Mouse (Mus musculus): ENCODE data around the gene Mtmr11. TPM values are rescaled to one million over a fixed set of nuclear protein-coding genes. Genes with fewer than 3 reads are reported as not detected.
"Not testable (repeated sequence)": the region's sequence is repeated elsewhere in the genome, so short reads cannot be mapped to it uniquely, and the experiment has no call there.

The Mtmr11 gene
- total and polyA plus RNA-seq, 2 experiments from 2014 or later, result 11.4 to 11.7 TPM

DNA sequence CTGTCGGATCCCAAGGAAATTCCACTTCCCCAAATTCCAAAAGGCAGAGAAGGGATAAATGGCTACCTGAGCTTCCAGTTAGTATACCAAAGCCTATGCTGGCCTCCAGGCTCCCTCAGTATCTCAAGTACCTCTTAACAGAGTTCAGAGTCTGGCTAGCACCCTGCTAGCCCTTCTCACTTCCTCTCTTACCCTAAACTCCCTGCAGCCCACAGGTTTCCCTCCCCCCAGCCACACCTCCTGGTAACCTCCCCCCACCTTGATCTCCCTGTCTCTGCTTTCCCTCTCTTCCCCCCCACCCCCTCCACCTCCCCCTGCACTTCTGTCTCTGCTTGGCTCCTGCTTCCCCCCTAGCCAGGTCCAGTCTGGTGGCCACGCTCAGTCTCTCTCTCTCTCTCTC, 37.9 kb downstream of the Mtmr11 start:
- ATAC-seq (no peak), DNase-seq (ENCODE audit: low spot score) (no peak)
- H3K36me3 ChIP-seq (ENCODE audit: insufficient read depth, low read length), result no peaks in the 10 kb centered on the region; the same call in 1 of the 2 replicates
- H3K4me3 ChIP-seq (ENCODE audit: low read length), result no peak overlapping the region
- no peak overlapping the region for H3K9ac ChIP-seq (replicated peaks; ENCODE audit: low read length)
- no peaks in the 10 kb centered on the region for H3K9me3 ChIP-seq (ENCODE audit: low read length)
- H3K27ac ChIP-seq, result no peak overlapping the region
- 66% methylated on average over 2 of the region's 2 CpGs for WGBS
- 0 out of 2 replicates have a peak, but pooled peaks cover 8% of the 10 kb centered on the region for H3K4me1 ChIP-seq (ENCODE audit: insufficient read depth, low read length)
- H3K4me2 ChIP-seq (ENCODE audit: low read depth, low read length), result no peak overlapping the region
- TF ChIP-seq CTCF (IDR thresholded peaks at IDR 0.05; ENCODE audit: low read depth), result no peak
- H3K27me3 ChIP-seq (ENCODE audit: insufficient read depth, low read length), result no peaks in the 10 kb centered on the region

- Histone ChIP-seq H3K9ac (replicated peaks; ENCODE audit: low read length) (no peak overlapping the region), H3K27me3 (ENCODE audit: insufficient read depth, low read length) (no peaks in the 10 kb centered on the region), H3K9me3 (ENCODE audit: low read length) (no peaks in the 10 kb centered on the region), H3K4me3 (ENCODE audit: low read length) (no peak overlapping the region), H3K36me3 (ENCODE audit: insufficient read depth, low read length) (no peaks in the 10 kb centered on the region), H3K27ac (no peak overlapping the region), H3K4me1 (ENCODE audit: insufficient read depth, low read length) (no peaks in the 10 kb centered on the region), H3K4me2 (ENCODE audit: low read depth, low read length) (no peak overlapping the region)
- 80% methylated on average over 3 of the region's 3 CpGs for WGBS
- DNase-seq (ENCODE audit: low spot score), result peak; percentile 32
- no peak for ATAC-seq
- peak; percentile 46 for TF ChIP-seq CTCF (IDR thresholded peaks at IDR 0.05; ENCODE audit: low read depth)
These were observed 46.0 kb downstream of the Mtmr11 start for GRCm38 (mm10) chr3:96207819-96208218.

DNA sequence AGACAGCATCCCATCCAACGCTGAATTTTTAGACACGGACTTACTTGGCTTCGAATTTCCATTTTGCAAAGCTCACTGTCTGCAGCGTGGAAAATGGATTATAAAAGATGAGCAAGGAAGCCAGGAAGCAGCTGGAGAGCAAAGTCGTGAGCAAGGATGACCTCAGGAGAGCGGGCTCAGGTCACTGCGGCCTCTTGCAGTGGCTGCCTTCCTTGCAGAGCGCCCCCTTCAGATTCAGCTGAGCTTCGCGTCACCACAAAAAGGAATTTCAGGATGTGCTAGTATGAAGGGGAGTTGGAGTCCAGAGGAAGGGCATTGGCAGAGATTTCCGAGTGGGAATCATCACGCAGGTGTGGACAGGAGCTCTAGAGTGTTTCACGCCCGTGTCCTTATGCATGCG, 47.4 kb downstream of the Mtmr11 start:
- Histone ChIP-seq H3K9me3 (ENCODE audit: low read length) (no peaks in the 10 kb centered on the region), H3K4me2 (ENCODE audit: low read depth, low read length) (no peak overlapping the region), H3K4me3 (ENCODE audit: low read length) (no peak overlapping the region), H3K27ac (no peak overlapping the region), H3K4me1 (ENCODE audit: insufficient read depth, low read length) (no peaks in the 10 kb centered on the region), H3K36me3 (ENCODE audit: insufficient read depth, low read length) (no peaks in the 10 kb centered on the region), H3K9ac (replicated peaks; ENCODE audit: low read length) (no peak overlapping the region), H3K27me3 (ENCODE audit: insufficient read depth, low read length) (no peaks in the 10 kb centered on the region)
- ATAC-seq (no peak), DNase-seq (ENCODE audit: low spot score) (peak; percentile 25)
- 22% methylated on average over 15 of the region's 15 CpGs for WGBS
- peak; percentile 52 for TF ChIP-seq CTCF (IDR thresholded peaks at IDR 0.05; ENCODE audit: low read depth)

- peak overlapping the region; percentile 69 for H3K9ac ChIP-seq (replicated peaks; ENCODE audit: low read length)
- peak; percentile 43 for TF ChIP-seq CTCF (IDR thresholded peaks at IDR 0.05; ENCODE audit: low read depth)
- WGBS, result under 1% methylated on average over 12 of the region's 12 CpGs
- peak overlapping the region; percentile 79 for H3K4me2 ChIP-seq (ENCODE audit: low read depth, low read length)
- H3K36me3 ChIP-seq (ENCODE audit: insufficient read depth, low read length), result no peaks in the 10 kb centered on the region
- no peaks in the 10 kb centered on the region for H3K9me3 ChIP-seq (ENCODE audit: low read length)
- peak; percentile 39; the same call in 1 of the 2 replicates for ATAC-seq
- no peaks in the 10 kb centered on the region for H3K27me3 ChIP-seq (ENCODE audit: insufficient read depth, low read length)
- H3K4me1 ChIP-seq (ENCODE audit: insufficient read depth, low read length), result peaks cover 16% of the 10 kb centered on the region
- no peak for DNase-seq (ENCODE audit: low spot score)
- peak overlapping the region; percentile 60 for H3K4me3 ChIP-seq (ENCODE audit: low read length)
- peak overlapping the region; percentile 98 for H3K27ac ChIP-seq
These were observed 57.4 kb downstream of the Mtmr11 start for GRCm38 (mm10) chr3:96219191-96219641.

- ATAC-seq (peak; percentile 93), DNase-seq (ENCODE audit: low spot score) (peak; percentile 91)
- Histone ChIP-seq H3K9ac (replicated peaks; ENCODE audit: low read length) (peak within 1 kb of the TSS; percentile 69), H3K27me3 (ENCODE audit: insufficient read depth, low read length) (no peaks in the 10 kb centered on the region), H3K4me1 (ENCODE audit: insufficient read depth, low read length) (peaks cover 16% of the 10 kb centered on the region), H3K27ac (peak within 1 kb of the TSS; percentile 98), H3K36me3 (ENCODE audit: insufficient read depth, low read length) (no peaks in the 10 kb centered on the region), H3K9me3 (ENCODE audit: low read length) (no peaks in the 10 kb centered on the region), H3K4me2 (ENCODE audit: low read depth, low read length) (peak within 1 kb of the TSS; percentile 79), H3K4me3 (ENCODE audit: low read length) (peak within 1 kb of the TSS; percentile 60)
- WGBS, result under 1% methylated on average over 37 of the region's 37 CpGs
- TF ChIP-seq CTCF (IDR thresholded peaks at IDR 0.05; ENCODE audit: low read depth), result no peak
These were observed 57.9 kb downstream of the Mtmr11 start, which contains the start of the genes Bola1 and Hist2h2ab for GRCm38 (mm10) chr3:96219661-96220130. Gene Bola1 (minus strand): TSS chr3:96219709. Gene Hist2h2ab (plus strand): TSS chr3:96219865.

GRCm38 (mm10) chr3:96220131-96220764, 58.4 kb downstream of the Mtmr11 start:
- ATAC-seq; H3K9me3 ChIP-seq (ENCODE audit: low read length); H3K36me3 ChIP-seq (ENCODE audit: insufficient read depth, low read length); H3K27me3 ChIP-seq (ENCODE audit: insufficient read depth, low read length): not testable (repeated sequence)
- Histone ChIP-seq H3K4me3 (ENCODE audit: low read length) (peak overlapping the region; percentile 60), H3K4me1 (ENCODE audit: insufficient read depth, low read length) (peaks cover 16% of the 10 kb centered on the region), H3K4me2 (ENCODE audit: low read depth, low read length) (peak overlapping the region; percentile 79), H3K9ac (replicated peaks; ENCODE audit: low read length) (peak overlapping the region; percentile 69), H3K27ac (peak overlapping the region; percentile 98)
- peak; percentile 3; the same call in 1 of the 2 replicates for TF ChIP-seq CTCF (IDR thresholded peaks at IDR 0.05; ENCODE audit: low read depth)
- DNase-seq (ENCODE audit: low spot score), result peak; percentile 33
- 0% methylated on average over 23 of the region's 47 CpGs for WGBS
